Mouse (Mus musculus) cerebellum, adult 18-20 months (tissue): ENCODE measurements around the gene Vdr.
"Not testable (repeated sequence)": the region's sequence is repeated elsewhere in the genome, so short reads cannot be mapped to it uniquely, and the experiment has no call there.

ENCODE experiments used
- DNase-seq, 2 experiments: peaks; one replicate each; pipeline ENCODE4 v3.0.0; 2021

The Vdr gene

DNA sequence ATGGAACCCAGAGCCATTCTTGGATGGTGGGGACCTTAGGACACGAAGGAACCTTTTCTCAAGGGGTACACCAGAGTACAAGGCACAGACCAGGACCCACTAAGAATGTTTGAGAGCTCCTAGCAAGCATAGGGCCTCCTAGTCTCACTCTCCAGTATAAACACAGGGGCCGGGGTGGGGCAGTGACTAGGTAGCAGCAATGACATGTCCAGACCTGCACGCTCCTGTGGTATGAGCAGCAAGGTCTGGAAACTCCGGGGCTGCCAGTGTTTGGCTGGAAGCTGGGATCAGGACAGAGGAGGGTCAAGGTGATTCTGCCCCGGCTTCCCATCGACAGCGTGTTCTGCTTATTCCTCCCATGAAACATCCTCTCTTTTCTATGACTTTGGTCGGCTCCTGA is 34.6 kb downstream of the Vdr start:
- no peak for DNase-seq

DNA sequence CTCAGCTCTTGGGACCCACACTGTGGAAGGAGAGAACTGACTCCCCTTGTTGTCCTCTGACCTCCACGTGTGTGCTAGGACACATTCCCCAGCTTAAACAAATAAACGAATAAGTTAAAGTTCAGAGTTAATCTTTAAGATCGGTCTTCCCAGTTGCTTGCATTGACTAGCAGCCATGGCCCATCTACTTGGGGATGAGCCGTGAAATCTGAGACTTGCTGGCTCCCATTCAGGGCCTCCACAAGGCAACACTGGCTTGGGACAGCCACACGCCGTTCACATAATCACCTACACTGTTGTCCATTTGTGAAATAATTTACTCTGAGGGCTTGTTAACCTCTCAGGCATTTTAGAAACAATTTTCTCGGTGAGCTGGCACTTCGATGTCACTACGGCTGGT is 36.7 kb downstream of the Vdr start:
- no peak for DNase-seq

DNA sequence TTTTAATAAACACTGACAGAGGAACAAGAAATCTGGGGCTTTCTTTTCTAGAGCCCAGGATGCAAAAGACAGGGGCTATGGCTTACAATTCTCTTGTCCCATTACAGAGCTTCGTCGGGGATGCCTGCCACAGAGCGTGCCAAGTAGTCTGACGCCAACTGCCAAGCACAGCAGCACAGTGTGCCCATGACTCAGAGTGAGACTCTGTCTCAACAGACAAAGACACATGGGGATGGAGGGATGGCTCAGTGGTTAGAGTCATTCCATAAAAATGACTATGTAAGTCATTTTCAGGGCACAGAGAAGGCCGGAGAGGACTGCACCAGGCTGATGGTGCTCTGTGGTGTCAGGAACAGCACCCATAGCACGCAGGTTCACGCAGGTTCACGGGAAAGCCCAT is 38.3 kb downstream of the Vdr start:
- no peak for DNase-seq

DNA sequence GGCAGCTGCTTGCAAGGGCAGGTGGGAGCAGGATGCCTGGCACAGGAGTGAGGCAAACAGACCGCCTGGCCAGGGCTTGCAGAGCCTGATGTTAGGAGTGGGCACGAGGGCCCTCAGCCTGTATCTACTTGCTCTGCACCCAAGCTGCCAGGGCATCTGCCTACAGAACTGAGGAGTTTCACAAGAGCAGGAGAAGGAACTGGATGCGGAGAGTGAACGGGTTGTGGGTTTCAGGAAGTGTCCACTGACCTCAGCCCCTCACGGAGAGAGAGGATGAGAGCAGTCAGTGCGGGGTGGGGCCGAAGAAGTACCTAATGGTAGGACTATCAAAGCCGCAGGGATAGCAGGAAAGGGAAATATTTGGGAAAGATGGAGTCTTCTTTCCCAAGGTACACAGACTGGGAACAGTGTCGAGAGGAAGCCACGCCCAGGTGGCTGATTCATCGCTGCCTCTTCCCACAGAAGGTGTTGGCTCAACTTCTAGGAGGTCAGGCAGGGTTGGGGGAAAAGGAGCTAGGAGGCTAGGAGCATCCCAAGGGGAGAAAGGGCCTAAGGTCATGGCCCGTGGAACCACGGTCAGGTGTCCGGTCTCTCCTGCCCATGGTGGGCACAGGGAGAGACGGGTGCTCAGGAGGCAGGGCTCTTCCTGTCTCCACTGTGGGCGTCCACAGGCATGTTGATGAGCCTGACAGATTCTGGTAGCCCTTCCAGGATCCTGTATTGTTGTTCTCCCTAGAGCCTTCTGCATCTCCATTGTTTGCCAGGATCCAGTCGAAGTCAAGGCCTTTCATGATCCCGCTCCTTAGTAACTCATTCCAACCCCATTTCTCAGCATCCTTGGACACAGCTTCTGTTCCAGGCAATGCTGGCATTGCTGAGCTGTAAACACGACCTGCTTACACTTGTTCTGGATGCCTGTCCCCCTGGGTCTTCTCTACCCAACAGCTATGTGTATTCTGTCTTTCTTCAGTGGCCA is 39.1 kb downstream of the Vdr start:
- no peak for DNase-seq

DNA sequence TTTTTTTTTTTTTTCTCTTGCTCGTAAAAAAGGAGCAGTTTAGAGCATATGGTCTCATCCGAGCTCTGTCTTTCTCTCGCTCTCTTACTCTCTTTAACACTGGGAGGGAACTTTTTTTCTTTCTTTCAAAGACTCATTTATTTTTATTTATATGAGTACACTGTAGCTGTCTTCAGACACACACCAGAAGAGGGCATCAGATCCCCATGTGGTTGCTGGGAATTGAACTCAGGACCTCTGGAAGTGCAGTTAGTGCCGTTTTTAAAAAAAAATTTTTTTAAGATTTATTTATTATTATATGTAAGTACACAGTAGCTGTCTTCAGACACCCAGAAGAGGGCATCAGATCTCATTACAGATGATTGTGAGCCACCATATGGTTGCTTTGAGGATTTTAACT is 40.3 kb downstream of the Vdr start:
- not testable (repeated sequence) for DNase-seq

DNA sequence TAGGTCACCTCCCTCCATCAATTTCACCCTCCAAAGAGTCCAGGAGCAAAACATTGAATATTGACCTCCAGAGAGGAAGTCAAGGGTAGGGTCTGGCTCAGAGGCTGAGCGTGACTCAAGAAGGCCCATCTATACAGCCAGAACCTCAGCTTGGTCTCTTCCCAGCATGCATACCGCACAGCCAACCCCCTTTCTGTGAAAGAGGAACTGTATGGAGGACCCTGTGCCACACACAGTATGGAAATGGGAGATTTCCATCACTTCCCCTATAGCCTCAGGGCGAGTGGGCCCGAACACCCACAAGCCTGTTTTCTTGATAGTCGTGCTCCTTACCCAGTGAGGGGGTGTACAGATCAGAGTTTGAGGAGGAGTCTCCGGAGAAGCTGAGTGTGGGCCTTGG is 41.4 kb downstream of the Vdr start:
- DNase-seq = no peak

DNA sequence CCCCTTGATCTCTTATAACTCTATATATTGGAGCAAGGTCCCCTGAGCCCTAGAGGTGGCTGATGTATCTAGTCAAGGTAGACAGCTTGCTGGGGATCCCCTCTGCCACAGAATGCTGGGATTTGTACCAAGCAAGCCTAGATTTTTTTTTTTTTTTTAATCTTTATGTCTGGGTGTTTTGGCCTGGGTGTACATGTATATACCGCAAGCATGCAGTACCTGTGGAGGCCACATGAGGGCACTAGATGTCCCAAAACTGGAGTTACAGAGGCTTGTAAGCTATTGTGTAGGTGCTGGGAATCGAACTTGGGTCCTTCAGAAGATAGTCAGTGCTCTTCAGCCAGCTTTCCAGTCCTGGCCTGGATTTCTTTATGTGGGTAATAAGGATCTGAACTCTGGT is 44.4 kb downstream of the Vdr start:
- DNase-seq = no peak

DNA sequence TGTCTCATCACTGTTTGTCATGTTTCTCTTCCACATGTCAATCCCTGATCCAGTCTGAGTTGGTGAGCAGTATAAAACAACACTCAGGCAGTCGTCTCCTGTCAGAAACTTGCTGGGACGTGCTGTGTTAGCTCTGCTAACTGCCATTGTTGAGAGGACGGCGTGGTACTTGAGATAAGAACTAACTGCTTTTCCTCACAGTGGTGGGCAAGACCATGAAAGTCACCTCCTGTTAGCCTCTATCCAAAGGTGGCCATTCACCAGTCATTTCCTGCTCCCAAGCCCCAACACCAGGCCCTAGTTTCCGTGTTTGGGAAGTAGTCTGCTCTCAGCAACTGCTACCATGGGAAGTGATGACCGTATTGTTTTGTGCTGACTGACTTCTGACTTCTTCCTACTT is 45.3 kb downstream of the Vdr start:
- DNase-seq = no peak

DNA sequence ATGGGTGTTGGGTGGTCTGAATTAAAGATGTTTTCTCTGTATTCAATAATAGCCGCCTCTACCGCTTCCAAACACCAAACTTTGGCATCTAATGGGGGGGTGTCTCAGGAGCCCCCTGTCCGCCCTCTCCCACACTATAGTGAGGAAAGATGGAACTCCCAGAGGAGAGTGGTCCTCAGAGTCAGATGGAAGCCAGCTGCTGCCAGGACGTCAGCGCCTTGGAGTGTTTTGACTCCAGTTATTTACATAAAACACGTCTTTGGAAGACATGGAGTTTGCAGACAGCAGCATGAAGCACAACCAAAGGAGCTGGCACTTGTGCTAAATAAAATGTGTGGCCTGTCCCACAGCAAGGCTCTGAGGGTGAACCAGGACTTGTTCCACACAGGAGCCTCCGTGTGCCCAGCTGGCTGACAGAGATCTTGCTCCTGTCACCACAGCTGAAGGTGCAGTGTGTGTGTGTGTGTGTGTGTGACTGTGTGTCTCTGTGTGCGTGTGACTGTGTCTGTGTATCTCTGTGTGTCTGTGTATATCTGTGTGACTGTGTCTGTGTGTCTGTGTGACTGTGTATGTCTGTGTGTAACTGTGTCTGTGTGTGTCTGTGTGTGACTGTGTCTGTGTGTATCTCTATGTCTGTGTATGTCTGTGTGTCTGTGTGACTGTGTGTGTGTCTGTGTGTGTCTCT is 45.9 kb downstream of the Vdr start:
- no peak for DNase-seq

DNA sequence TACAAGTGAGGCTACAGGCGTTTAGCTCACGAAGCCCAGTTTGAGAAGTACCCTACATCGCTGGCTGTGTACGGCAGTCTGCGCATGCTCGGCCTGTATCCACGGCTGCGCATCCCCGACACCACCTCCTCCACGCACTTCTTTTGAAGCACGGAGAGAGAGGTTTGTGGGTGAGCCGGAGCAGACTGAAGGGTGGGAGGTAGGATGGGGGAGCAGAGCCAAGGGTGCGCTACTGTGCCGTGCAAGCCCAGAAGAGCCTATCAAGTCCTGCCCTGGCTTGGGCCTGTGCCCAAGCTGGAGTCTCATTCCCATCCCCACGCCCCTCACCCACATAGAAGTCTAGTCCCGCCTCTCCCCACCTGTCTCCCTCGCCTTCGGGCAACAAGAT is 46.9 kb downstream of the Vdr start:
- DNase-seq = no peak

DNA sequence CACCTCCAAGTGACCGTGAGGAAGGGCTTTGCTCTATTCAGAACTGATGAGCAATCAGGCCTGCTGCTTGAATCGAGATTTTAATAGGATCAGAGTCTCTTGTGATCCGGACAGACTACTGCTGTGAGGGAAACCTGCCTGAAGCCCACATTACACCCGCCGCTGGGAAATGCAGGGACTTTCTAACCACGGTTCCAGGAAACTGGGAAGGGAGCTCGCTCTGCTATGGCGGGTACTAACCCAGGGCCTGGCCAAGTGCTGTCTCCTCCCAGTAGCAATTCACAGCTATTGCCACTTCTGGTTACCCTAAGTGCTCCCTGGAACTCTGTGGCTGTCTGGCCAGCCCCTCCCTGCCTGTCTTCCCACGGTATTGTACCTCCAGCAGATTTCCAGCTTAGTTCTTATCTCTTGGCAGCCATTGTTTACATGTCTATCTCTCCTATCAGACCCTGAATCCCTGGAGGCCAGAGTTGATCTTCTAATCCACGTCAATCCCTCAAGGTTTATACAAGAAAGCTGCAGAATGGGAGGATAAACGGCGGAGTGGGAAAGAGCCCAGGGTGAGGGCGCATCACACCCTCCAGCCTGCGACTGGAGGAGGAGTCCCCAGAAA is 47.4 kb downstream of the Vdr start:
- DNase-seq = no peak

DNA sequence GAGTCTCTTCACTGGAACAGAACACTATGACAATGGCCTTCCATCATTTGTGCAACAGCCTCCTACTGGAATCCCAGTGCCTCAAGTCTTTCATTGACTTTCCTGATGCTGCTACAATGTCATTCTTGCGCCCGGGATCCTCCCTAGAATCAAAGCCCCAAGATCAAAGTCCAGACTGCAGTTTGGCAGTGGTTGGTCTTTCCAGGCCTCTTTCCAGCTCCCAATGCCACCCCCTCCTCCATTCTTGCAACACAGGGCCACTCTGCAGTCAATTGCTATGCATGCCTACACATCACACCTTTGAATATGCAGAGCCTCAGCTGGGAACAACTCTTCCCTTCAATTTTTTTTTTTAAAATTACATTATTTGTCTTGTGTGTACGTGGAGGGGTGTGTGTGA is 50.1 kb downstream of the Vdr start:
- no peak for DNase-seq

DNA sequence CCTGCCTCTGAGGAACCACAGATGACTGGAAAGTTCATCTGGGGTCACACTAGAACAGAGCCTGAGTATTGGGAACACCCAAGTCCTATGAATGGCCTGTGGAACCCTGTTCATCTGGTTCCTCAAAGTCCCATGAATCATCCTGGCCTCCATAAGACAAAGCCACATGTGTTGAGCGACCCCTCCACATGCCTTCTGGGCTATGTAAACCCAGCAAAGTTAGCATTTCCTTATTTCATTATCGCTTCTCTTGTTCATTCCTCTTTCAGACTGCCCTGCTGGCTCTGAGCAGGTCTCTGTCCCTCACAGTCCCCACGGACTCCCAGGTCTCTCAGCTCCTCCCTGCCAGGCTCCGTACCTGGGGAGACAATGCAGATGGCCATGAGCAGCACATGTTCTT is 52.0 kb downstream of the Vdr start:
- DNase-seq = no peak

DNA sequence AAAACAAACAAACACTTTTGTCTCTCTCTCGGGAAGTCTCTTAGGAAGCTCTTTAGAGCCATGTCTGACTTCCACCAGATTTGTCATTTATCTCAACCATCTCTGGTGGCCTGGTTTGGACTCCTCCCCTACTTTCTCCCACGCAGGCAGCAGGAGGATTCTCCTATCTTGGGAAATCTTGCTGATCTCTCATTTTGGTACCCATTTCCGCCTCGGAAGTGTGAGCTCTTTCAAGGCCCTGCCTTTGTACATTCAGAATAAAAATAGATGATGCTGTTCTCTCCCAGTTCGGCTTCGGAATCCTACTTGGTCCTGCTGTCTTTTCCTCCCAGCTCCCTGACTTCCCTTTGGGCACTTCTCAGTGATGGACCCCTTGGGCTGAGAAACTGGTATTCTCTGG is 55.9 kb downstream of the Vdr start:
- DNase-seq = no peak

DNA sequence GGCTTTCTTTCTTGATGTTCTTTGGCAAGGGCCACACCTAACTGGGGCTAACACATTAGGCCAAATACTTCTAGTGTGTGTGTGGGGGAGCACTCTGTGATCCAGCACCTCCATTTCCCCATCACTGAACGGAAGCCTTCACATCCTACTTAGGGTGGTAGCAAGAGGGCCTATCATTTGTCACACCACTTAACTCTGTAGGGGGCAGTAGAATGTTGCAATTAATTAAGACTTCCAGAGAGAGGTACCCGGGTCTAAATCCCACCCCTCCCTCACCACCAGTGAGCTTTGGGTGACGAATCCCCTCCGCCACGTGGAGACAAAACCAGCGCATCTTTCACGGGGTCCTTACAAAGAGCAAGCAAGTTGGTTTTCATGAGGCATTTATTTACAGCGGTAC is 56.4 kb downstream of the Vdr start:
- no peak for DNase-seq

DNA sequence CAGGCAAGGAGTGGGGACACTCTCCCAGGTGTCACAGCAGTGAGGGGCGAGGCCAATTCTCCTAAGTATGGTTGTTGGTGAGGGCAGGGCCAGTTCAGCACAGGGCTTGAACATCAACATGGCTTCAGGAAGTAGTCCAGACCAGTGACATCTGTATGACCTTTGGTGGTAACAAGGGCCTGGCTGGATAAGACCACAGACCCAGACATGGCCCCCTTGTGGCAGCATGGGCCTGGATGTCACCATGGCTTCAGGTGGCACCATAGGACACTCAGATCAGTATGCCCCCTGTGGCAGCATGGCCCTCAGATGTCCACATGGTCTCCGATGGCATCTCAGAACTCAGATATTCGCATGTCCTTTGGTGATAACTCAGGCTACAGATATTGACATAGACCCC is 58.1 kb downstream of the Vdr start:
- no peak for DNase-seq

DNA sequence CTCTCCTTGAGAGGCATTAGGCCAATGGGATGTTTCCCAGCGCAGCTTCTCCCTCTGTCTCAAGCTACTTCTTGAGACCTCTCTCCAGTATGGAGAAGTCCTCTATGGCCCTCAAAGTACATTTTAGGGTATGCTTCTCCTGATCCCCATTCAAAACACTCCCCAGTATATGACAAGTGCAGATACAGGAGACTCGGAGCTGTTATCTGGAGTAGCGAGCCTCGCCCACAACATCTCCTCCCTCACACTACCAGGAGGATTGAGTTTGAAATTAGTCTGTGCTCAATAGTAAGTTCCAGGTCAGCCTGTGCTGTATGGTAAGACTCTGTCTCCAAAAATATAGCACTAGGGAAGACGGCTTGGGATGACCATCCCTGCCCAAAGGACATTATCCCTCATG is 59.4 kb downstream of the Vdr start:
- no peak for DNase-seq

DNA sequence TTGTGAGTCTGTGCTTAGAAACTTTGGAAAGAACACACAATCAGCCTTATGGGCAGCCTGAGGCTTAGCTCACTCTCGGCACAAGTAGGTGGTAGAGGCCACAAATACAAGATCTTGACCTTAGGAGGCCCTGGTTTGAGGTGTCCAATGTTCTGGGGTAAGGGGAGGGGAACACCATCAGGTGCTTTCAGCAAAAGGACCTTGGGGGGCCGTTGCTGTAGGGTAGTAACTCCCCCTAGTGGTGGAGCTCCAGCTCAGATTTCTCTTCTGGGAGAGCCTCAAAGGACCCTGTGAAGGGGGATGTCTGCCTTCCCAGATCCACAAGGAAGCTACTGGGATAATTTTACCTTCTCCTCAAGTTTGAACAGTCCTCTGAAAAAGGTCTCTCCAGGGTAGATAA is 60.0 kb downstream of the Vdr start:
- peak in 1 of 2 experiments; percentile 22 for DNase-seq

DNA sequence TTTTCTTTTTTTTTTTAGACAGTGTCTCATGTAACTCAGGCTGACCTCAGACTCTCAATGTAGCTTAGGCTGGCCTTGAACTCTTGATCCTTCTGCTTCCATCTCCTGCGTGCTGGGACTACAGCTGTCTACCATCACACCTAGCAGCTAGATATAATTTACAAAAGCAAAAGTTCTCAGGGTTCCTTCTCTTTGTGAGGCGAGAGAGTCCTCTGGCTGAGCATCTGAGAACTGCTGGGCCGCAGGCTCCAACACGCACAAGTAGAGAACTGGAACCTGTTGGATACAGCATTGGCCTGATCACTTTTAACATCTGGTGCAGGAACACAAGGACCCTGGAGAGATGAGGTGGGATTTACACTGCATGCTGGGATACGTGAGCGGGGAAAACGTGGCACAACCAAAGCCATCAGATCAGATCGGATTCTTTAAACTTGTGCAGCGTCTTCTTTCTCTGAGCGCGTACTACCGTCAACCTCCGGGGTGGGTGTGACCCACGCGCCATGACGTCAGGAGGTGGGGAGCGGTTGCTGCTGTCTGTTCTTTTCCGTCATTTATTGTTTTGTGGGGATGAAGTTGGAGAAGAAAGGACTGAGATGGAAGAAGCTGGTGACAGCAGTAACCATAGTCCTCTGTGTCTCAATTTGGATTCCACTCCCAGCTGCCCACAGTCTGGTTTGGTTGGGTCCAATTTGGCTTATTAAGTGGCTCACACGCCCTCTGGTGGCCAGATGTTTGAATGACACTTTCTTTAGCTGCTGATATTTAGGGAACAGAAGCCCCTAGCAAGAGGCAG is 61.1 kb downstream of the Vdr start:
- peak; percentile 84 to 88 for DNase-seq

DNA sequence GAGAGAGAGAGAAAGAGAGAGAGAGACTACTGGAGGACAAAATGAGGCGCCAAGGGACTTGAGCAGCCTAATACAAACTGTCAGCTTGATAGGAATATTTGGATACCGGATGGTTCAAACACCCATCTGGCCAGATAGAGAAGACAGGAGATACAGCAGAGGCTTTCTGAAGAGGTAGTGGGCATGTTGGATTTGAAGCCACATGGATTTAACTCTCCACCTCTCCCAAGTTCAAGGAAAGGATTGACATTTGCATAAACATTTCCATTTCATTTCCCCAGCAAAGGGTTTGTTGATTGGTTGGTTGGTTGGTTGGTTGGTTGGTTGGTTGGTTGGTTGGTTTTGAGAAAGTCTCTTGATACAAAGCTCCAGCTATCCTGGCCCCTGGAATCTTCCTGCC is 62.6 kb downstream of the Vdr start:
- DNase-seq = no peak

DNA sequence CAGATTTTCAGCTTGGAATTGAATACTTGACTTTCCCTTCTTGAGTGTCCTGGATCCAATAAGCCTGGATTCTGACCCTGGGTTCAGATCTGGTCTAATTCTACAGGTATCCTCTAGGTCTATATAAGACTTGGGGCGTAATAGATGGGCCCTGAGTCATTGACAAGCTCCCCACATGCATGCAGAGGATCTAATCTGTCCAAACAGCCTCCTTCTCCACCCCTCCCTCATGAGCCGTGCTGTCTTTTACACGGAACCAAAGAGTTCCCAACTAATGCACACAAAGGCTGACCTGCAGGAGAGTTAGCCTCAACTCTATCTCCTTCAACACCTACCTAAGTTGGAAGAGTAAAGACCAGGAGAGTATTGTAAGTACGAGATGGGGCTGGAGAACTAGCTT is 63.1 kb downstream of the Vdr start:
- no peak for DNase-seq

DNA sequence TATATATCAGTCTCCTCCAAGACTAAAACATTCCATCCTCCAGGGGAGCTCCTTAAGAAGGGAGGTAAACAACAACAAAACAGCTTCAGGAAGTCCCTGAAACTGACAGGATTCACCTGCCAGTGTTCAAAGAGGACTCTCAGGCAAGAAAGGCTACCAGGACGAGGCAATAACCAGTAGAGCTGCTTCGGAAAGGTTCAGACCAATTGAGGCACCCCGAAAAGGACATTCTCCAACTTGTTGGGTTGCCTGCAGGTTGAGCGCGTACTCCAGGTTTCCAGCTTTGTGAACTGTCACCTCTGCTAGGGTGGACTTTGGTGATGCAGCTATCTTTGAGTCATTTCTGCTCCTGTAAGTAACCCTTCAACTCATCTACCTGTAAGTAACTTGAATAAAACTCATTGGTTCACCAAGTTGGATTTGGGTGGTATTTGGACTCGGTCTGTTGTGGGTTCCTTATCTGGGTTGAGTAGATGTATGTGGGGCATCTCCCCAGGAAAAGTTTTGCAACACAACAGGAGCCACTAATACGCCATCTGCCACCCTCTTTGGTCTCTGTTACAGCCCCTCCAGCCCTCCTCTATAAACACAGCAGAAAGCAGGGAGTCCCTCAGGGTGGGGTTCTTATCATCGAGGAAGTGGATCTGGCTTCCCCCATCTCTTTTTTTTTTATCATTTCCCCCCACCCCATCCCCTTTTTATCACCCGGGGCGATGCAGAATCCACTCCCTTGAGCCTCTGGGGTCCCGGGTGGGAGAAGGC is 64.1 kb downstream of the Vdr start:
- no peak for DNase-seq
